Mouse (Mus musculus) 416B (cell line): Measurements from ENCODE around the gene Ptprn2.

Experiments used
- DNase-seq: peaks from one replicate; pipeline ENCODE4 v3.0.0; 2011; ENCODE audit warnings: low read depth

The Ptprn2 gene

DNA sequence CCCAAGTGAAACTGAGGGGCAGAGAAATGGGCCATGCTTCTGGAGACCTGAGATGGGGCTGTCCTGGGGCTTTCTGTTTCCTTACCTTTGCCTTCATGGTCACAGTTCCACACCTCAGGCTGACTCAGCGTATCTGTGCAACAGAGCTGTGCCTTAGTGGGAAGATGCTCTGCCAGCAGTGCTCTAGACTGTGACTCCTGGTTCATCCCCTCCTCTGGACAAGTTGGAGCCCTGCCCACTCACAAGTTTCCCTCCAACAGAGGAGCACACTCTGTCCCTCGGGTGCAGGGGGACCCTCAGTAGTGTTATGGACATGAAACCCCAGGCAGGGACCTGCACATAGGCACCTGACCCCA is 687.0 kb downstream of the Ptprn2 start:
- DNase-seq: no peak

DNA sequence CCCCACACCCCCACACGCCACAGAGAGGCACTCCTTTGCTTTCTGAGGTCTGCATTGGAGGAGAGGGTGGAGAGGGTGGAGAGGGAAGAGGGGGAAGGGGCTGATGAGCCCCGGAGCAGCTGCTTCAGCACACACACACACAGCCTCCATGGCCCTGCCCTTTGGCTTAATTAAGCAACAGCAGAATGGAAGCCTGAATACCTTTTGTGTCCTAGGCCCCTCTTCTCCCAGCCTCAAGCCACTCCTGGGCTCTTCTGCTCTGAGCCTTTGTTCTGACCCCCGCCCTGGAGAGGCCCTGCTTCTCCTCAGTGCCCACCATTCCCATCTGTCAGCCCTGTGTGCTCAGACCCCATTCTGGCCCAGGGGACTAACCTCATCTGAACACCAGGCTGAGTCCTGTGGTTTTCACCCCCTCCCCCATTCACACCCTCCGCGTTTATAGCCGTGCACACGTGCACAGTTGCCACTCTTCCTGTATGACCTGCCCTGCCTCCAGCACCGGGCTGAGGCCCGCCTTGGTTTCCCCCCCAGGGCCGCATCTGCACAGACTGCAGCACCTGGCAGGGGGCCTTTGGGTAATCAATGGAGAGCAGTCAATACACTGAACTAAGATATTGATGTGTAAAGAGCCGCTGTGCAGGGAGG is 687.5 kb downstream of the Ptprn2 start:
- DNase-seq: no peak

DNA sequence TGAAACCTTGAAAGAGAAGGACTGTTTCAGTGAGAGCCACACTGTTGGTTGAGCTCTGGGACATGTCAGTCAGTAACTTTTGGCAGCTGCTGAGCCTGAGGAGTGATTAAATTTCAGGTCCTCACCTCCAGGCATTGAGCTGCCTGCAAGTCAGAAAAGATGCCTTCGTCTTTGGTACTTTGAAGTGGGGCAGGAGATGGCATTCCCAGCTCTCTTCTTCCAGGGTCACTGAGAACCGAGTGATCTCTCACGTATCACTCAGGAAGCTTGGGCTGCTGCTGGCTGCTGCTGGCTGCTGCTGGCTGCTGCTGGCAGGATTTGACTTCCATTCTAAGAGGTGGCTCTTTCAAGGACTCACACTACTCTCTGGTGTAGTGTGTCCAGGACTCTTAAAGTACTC is 688.7 kb downstream of the Ptprn2 start:
- DNase-seq: no peak

DNA sequence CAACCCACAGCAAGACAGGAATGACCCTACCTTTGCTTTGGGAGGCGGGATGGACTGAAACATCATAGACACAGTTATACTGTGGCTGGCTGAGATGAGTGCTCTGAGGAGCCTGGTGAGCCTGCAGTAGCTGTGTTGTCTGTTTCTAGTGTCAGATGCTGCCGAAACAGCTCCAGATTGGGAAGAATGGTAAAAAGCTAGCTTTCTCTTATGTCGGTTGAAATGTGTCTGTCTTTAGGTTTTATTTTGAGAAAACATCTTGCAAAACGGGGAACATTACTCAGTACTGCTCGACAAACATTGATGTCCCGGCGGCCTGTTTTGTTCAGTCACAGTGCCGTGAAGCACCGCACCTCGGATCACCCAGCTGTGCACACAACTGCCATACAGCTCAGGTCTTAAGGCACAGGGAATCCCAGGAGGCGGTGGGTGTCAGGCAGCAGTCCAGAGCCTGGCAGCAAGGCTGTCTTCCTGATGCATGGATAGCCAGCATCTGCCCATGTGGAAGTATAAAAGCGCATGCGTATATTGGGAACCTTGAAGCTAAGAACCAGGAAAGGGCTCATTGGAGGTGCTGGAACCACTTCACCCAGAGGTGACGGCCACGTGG is 689.7 kb downstream of the Ptprn2 start:
- DNase-seq: no peak

DNA sequence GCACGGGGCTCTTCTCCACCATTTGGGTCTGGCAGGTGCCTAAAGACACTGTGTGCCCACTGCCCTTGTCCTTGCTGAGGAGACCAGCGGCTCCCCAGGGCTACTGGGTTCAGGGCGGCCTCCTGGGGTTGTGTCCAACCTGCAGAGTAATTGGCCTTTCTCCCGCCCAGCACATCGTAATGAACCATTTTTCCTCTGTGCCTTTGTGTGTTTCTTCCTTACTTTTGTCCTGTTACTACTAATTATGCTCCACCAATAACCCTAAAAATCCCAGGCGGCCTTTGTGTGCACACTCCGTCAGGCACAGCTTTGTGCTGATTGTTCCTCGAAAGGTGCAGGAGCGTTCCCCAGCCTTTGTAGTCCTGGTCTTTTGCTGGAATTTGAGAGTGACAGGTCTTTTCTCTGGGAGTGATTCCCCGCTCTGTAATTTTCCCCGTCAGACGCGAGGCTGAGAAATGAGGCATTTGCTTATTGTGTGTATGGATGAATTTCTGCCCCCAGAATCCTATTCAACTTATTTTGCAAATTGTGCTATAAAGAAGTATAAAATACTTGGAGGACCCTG is 690.8 kb downstream of the Ptprn2 start:
- DNase-seq: no peak

DNA sequence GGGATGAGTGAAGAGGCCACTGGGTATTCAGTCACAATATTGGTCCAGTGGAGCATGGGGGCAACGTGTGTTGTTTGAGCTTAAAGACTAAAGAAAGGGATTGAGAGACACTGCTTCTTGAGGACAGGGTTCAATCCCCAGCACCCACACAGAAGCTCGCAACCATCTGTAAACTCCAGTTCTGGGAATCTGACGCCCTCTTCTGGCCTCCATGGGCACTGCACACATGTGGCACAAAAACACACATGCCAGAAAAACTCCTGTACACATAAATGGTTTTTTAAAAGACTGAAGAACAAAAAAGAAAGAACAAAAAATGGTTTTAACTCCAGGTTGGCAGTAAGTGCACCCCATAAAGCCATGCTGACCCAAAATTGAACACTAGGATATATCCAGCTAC is 701.6 kb downstream of the Ptprn2 start:
- no peak for DNase-seq

DNA sequence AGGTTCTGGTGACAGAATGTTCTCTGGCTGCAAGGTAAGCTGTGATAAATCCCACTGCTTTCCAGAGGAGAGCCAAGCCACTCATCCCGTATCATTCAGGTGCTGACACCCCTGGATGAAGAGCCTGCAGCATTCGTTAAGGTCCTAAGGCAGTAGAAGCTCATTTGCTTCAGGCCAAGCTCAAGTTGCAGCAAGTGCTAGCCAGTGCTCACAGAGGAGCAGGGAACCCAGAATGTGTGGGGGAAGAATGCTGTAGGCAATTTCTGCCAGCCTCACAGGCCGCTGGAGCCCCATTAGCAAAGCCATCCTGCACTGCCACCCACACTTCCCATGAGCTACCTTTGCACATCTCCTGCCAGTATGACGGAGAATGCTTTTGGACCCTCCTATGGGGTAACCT is 706.5 kb downstream of the Ptprn2 start:
- DNase-seq: no peak

DNA sequence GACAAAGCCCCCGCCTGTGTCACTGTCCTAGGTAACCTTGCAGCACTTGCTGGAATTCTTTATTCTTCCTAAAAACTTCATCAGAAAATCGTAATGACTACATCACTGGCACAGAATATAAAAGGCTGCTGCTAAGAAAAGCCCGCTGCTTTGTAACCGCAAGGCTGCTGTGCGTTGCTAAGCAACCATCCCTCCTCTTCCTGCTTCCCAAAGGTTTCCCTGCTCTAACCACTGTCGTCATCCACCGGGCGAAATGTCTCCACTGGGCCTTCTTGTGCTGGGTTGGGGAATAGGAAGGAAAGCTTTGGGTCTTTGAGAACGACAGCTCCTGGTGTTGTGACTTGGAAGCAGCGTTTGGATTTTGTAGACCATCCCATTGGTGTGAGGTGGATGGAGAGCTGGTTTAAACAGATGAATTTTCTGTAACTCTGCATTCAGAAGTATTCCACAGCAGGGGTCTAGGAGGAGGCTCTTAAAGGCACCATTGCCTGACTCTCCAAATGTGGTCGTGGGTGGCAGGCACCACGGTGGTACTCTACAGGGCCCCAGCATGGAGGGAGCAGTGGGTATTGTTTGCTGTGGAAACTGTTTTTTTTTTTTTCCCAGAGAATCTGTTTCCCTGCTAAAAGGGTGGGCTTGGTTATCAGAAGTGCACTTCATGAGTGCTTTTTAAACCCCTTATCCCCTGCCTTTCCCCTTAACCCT is 711.4 kb downstream of the Ptprn2 start:
- no peak for DNase-seq

DNA sequence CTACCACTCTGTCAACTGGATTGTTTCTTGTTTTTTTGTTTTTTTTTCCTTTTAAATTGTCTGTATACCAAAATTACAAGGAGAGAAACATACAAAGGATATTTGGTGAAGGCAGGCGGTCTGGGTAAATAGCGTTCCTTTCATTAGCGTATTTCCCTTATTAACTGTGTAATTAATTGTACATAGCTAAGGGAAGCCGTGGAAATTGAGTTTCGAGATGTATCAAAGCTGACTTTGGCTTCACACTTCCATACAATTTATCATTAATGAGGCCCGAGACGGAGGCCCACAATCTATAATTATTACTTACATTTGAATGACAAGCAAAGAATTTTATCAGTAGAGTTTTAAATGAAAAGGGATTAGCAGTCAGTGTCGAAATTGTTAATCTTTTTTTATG is 712.6 kb downstream of the Ptprn2 start:
- no peak for DNase-seq

DNA sequence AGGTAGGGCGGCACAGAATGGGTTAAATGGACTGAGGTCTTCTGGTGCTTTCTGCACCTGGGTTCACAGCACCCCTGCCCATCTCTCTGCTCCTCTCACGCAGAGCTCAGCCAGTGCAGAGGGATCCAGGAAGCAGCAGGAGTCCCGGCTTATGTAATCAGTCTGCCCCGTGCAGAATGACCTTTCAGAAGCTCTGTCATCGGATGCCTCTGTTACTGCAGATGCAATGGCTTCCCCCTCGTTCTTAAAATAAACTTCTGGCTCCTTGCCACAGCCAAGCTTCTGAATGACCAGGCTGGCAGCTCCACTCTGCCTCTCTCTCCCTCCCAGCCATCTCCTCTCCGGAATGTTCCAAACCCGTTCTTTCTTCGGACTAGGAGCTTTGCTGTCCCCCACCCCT is 714.6 kb downstream of the Ptprn2 start:
- peak; percentile 2 for DNase-seq

DNA sequence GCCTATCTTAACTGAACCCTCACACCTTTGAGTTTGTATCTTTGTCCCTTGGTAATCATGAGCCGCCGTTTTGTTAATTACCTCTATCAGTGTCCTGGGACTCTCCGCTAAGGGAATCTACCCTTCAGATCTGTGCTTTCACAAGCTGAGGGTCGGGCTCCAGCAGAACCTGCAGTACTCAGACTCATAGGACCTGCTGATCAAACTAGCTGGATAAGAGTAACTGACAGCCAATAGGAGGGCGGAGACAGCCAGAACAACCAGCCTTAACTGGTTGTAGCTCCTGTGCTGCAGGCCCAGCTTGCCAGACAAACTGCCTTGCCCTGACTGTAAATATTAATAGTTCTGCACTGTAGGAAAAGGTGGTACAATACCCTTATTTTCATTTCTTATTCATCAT is 715.1 kb downstream of the Ptprn2 start:
- DNase-seq: no peak

DNA sequence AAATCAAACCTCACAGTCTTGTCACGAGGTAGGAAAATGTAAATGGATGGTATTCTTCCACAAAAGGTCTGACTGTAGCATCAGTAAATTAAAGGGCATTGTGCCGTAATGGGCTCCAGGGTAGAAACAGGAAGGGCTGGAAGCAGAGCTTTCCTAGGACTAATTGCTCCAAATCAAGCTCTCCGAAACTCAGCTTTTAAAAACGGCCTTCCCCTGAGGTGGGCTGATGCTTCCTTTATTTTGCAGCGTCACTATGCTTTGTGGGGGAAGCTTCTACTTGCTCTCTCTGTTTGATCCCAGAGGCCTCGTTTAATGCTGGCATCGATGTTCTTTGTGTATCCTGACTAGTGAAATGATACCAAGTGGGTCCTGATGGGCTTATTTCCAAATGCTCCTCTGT is 718.0 kb downstream of the Ptprn2 start:
- DNase-seq: no peak

DNA sequence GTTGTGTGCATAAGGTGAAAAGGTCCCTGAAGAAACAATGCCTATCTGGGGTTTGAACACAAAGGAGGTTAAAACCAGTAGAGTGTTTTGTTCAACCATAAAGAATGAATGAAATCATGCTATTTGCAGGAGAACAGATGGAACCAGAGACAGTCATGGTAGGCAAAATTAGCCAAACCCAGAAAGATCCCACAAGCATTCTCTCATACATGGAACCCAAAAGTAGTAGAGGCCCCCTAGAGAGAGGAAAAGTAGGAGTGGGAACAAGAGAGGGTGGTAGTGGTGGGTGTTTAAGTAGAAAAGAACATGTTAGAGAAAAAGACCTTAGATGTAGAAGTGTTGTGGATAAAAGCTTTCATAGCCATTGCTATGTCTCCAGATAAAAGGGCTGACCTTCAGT is 719.4 kb downstream of the Ptprn2 start:
- DNase-seq: no peak

DNA sequence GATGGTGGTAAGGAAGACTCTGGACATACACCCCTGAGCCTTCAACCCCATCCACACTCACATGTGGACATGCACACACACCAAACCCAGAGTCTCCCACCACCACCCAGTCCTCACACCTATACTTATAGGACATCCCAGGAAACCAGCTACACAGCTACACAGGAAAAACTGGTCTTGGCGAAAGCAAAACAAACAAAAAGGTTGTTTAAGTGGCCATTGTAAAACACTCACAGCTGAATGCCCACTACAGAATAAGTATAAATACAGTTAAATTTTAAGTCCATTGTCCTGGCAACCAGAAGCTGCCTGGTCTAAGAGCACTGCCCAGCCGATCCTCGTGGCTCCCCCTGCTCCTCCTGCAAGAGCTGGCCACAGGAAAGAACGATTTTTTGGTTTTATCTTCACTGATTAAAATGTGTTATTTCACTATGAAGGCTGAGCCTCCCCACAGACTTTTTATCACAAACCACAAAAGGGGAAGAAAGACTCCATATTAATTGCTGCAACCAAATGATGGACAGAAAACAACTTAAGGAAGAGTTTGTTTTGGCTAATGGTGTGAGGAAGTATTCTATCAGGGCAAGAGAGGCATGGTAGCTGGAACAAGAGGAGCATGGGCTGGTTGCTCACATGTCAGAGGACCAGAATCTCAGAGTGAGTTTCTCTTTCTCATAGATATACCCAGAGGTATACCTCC is 722.1 kb downstream of the Ptprn2 start:
- DNase-seq: peak; percentile 8

DNA sequence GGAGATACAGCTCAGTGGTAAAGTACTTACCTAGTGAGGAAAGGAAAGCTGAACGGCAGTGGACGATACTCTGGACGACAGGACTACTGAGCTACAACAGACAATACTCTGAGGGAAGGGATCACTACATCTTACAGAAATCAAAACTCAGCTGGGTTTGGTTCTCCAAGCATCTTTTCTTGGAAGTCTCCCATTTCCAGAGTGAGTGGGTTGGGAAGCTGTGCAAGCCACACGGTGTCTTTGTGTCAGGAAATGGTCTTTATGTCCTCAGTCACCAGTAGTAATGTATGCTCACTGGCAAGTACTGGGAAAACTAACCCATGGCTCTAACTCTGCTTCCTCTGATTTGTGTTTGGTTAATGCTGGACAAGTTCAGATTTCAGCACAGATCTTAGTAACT is 724.9 kb downstream of the Ptprn2 start:
- DNase-seq: no peak

DNA sequence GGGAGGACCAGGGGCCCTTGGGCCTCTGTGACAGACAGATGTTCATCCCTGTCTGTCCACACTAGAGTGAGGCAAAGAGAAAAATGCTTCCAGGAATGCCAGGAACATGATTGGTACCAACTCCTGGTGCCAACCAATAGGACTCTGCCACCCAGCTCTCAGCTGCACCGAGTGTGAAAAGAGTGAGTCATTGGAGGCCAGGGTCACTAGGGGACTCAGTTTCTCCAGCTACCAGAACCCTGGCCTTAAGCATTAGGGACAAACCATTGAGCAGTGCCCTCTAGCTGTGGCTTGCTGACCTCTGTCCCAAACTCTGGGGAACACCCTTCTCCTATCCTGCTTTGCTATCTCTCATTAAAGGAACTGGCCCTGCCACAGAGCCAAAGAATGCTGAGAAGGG is 728.0 kb downstream of the Ptprn2 start:
- DNase-seq: no peak

DNA sequence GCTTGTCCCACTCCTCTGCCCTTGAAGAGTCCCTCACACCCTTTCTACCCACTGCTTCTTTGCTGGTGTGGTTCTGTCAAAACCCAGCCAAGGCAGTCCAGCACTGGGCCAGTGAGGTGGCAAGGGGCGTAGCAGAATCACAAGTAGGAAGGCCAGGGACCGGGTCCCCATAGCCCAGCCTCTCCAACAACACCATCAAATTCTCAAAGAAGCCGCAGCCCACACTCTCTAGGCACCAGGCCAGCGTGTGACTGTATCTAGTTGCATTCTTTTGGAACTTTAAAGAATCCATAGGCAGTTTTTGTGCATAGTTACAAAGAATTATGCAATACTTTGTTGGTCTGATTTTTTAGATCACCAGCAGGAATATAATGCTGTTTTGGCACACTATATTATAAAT is 728.8 kb downstream of the Ptprn2 start:
- DNase-seq: no peak

DNA sequence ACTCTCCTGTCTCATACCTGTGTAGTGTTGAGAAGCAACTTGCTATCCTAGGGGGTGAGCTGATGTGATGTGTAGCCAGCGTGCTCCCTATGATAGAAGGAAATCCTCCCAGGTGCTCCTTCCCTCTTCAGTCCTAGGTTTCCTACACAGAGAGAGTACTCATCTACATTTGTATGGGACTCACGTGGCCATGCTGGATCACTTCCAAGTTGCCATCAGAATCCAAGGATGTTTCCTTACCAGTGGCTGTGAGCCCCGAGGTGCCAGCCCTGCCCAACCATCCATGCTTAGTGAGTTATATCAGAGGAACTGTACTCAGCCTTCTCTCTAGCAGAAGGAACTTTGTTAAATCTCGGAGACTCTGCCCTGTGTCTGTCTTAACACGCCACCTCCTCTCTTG is 729.4 kb downstream of the Ptprn2 start:
- no peak for DNase-seq

DNA sequence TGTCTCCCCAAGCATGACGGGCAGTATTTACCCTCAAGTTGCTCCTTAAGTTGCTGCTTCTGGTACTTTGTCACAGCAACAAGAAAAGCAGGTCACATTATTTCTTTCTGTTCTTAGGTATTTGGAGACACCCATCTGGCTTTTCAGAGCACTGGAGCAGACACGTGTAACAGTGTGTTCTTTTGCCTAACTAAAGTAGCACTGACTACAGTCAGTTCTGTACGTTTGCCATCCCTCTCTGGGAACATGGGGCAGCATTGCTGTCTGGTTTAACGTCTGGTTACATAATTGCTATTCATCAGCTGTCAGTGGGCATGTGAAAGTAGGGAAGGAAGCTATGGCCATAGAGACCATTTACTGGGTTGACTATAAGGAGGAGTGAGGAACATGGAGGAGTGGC is 736.4 kb downstream of the Ptprn2 start:
- DNase-seq: no peak

DNA sequence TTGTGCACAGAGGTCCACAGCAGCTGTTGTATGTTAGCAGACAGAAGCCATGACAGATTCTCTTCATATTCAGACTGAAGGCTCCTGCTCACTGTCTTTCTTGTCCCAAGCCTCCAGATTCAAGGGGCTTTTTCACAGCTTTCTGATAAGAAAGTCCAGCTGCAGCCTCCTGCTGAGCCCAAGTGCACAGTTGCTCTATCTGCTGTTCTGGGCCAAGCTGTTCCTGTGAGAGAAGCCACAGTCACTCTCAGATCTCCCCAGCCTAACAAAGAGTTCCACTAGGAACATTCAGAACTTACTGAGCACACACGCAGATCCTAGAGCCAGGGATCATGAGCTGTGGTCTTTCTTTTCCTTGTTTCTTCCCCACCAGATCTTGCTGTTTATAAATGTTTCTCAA is 738.5 kb downstream of the Ptprn2 start:
- no peak for DNase-seq

DNA sequence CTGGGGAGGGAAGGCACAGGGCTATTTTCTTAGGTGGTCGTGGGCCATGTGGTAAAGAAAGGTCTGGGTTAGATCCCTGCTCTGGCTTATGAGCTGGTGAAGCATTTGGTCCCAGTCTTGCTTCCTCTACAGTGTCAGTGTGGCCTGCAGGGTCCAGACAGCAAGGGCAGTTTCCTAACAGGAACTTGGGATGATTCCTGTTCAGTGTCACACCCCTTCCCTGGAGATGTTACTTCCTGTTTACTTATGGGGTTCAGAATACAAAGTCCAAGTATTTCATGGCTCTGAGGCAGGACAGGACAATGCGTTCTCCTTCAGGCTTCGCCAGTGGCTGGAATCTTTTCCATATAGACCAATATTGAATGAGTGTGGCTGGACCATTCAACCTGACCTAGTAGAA is 741.7 kb downstream of the Ptprn2 start:
- DNase-seq: no peak

DNA sequence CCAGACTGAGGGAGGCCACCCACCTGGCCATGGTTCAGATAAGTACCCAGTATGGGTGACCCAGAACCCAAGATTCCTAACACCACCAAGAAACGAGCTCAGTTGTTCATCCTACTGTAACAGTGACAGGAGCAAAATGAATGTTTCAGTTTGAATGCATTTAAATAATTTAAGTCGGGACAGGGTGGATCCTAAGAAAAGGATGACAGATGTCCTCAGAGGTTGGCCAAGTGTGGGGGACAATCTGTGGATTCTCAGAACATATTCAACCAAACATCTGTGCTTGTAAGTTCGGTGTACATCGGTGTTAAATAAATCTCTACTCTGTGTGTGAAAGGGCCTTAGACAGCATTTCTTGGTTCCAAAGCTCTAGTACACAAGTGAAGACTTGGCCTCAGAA is 743.9 kb downstream of the Ptprn2 start:
- DNase-seq: no peak

DNA sequence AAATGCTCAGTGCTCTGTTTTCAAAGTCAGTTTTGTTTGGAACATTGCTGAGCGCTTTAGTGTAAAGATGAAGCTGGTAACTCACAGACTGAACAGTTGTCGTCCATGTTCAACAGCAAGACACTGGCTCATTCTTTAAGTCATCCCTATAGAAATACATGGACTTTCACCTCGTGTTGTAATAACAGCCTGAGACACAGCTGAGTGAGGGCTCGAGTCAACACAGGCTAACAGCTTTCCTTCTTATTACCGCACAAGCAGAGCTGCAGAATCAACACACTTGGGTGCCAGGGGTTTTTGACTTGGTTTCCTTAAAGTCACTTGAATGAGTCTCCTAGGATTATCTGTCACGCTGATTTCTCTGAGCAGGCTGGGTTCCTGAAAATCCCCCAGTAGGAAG is 744.8 kb downstream of the Ptprn2 start:
- DNase-seq: no peak
